Mouse (Mus musculus): Measurements from ENCODE around the gene Usp54. TPM values are rescaled to one million over a fixed set of nuclear protein-coding genes. Genes with fewer than 3 reads are reported as not detected.
A peak's percentile ranks its signal among the peaks of the same experiment; 100 is the strongest.

Gene Usp54
- total and polyA plus RNA-seq, 3 experiments, result 5.3 to 11.7 (median 5.4) TPM

- dilution Hi-C loops (cut with MboI; ENCODE audit: extremely low pct_ligation_motif_present, extremely low pct_unique_long_range_greater_than_20kb, low sequenced_read_pairs), result no loop called here
- Histone ChIP-seq H3K36me3 (replicated peaks in 1 of 2; ENCODE audit: control insufficient read depth in 1 of 2, insufficient read depth in 1 of 2, low read length in 1 of 2) (peaks cover 9 to 51% of the 10 kb centered on the region in 2 experiments), H3K27ac (ENCODE audit: insufficient read depth, low read depth) (no peak overlapping the region)
Measured at GRCm38 (mm10) chr14:20587458-20587857, 53.4 kb downstream of the Usp54 start.

GRCm38 (mm10) chr14:20578822-20579407, 61.9 kb downstream of the Usp54 start:
- no peak for DNase-seq (ENCODE audit: extremely low read depth)
- H3K4me2 ChIP-seq (ENCODE audit: insufficient read depth, low read depth, poor library complexity, severe bottlenecking), result no peak overlapping the region
- in situ Hi-C loops (cut with MboI; ENCODE audit: low pct_ligation_motif_present, low pct_unique_long_range_greater_than_20kb, low sequenced_read_pairs), result loop anchor here (5.0 kb wide), 1 partner anchor 78 kb away; the partner anchor contains the start of gene Myoz1

More at GRCm38 (mm10) chr14:20587458-20587857, 53.4 kb downstream of the Usp54 start:
- Histone ChIP-seq H3K9me3 (replicated peaks; ENCODE audit: low read length) (no peaks in the 10 kb centered on the region), H3K4me2 (ENCODE audit: insufficient read depth, low read depth, poor library complexity, severe bottlenecking) (no peak overlapping the region), H3K27me3 (replicated peaks) (no peaks in the 10 kb centered on the region), H3K9ac (ENCODE audit: insufficient read depth, low read depth) (no peak overlapping the region), H3K79me2 (replicated peaks; ENCODE audit: control insufficient read depth, extremely low read depth, insufficient read depth, poor library complexity, severe bottlenecking) (no peaks in the 10 kb centered on the region), H3K4me3 (replicated peaks in 1 of 3; ENCODE audit: low read depth in 2 of 3, low read length in 2 of 3, poor library complexity in 1 of 3) (no peak overlapping the region), H3K4me1 (ENCODE audit: control insufficient read depth in 1 of 2, insufficient read depth in 2 of 2) (no peaks in the 10 kb centered on the region)
- in situ Hi-C loops (cut with MboI; ENCODE audit: low pct_ligation_motif_present, low pct_unique_long_range_greater_than_20kb, low sequenced_read_pairs), result no loop called here
- DNase-seq (ENCODE audit: extremely low read depth), result no peak
- TF ChIP-seq TCF12 (IDR thresholded peaks at IDR 0.05; ENCODE audit: low read depth, low read length) (no peak), GABPA (IDR thresholded peaks at IDR 0.05; ENCODE audit: insufficient replicate concordance, low read depth, low read length) (no peak), MAZ (IDR thresholded peaks at IDR 0.05; ENCODE audit: low read depth, low read length) (no peak), BHLHE40 (IDR thresholded peaks at IDR 0.05; ENCODE audit: low read depth, low read length) (no peak), SMC3 (IDR thresholded peaks at IDR 0.05; ENCODE audit: low read depth, low read length) (no peak), USF2 (conservative IDR thresholded peaks at IDR 0.05; ENCODE audit: low read depth, low read length) (no peak), USF1 (IDR thresholded peaks at IDR 0.05; ENCODE audit: low read depth, low read length) (no peak), CTCF (conservative IDR thresholded peaks at IDR 0.05 in 1 of 2, IDR thresholded peaks at IDR 0.05 in 1 of 2; ENCODE audit: low read depth in 2 of 2, low read length in 2 of 2) (no peak), SIN3A (IDR thresholded peaks at IDR 0.05; ENCODE audit: low read length) (no peak), ZC3H11A (IDR thresholded peaks at IDR 0.05; ENCODE audit: low read depth, low read length) (no peak), HCFC1 (IDR thresholded peaks at IDR 0.05; ENCODE audit: low read depth, low read length) (no peak), POLR2AphosphoS2 (IDR thresholded peaks at IDR 0.05; ENCODE audit: low read depth, low read length) (no peak), MEF2A (IDR thresholded peaks at IDR 0.05; ENCODE audit: borderline replicate concordance, low read depth, low read length) (no peak)

More at GRCm38 (mm10) chr14:20578822-20579407, 61.9 kb downstream of the Usp54 start:
- H3K9ac ChIP-seq (ENCODE audit: insufficient read depth, low read depth), result no peak overlapping the region
- no peak overlapping the region for H3K27ac ChIP-seq (ENCODE audit: insufficient read depth, low read depth)
- no peak overlapping the region for H3K4me3 ChIP-seq (replicated peaks in 1 of 3; ENCODE audit: low read depth in 2 of 3, low read length in 2 of 3, poor library complexity in 1 of 3)
- H3K4me1 ChIP-seq (ENCODE audit: control insufficient read depth in 1 of 2, insufficient read depth in 2 of 2), result no peaks in the 10 kb centered on the region
- no peaks in the 10 kb centered on the region for H3K27me3 ChIP-seq (replicated peaks)
- no peaks in the 10 kb centered on the region for H3K9me3 ChIP-seq (replicated peaks; ENCODE audit: low read length)
- H3K79me2 ChIP-seq (replicated peaks; ENCODE audit: control insufficient read depth, extremely low read depth, insufficient read depth, poor library complexity, severe bottlenecking), result no peaks in the 10 kb centered on the region
- TF ChIP-seq MAZ (IDR thresholded peaks at IDR 0.05; ENCODE audit: low read depth, low read length) (no peak), CHD2 (IDR thresholded peaks at IDR 0.05; ENCODE audit: low read length) (no peak), ZNF384 (IDR thresholded peaks at IDR 0.05; ENCODE audit: low read depth, low read length) (no peak), UBTF (IDR thresholded peaks at IDR 0.05; ENCODE audit: low read depth, low read length) (no peak), RAD21 (IDR thresholded peaks at IDR 0.05; ENCODE audit: low read depth, low read length) (peak; percentile 37), JUND (conservative IDR thresholded peaks at IDR 0.05; ENCODE audit: low read depth, low read length) (no peak), MAFK (IDR thresholded peaks at IDR 0.05; ENCODE audit: insufficient replicate concordance, low read length) (peak; percentile 90), SMC3 (IDR thresholded peaks at IDR 0.05; ENCODE audit: low read depth, low read length) (0 out of 2 replicates have a peak, but pooled peaks have one; percentile 5), ZMIZ1 (IDR thresholded peaks at IDR 0.05; ENCODE audit: low read depth, low read length) (no peak), PAX5 (IDR thresholded peaks at IDR 0.05; ENCODE audit: low read length) (no peak), MYC (IDR thresholded peaks at IDR 0.05; ENCODE audit: low read depth, low read length) (no peak), POLR2A (IDR thresholded peaks at IDR 0.05; ENCODE audit: low read depth, low read length) (no peak), USF2 (conservative IDR thresholded peaks at IDR 0.05; ENCODE audit: low read depth, low read length) (no peak), BHLHE40 (IDR thresholded peaks at IDR 0.05; ENCODE audit: low read depth, low read length) (no peak), CTCF (conservative IDR thresholded peaks at IDR 0.05 in 1 of 2, IDR thresholded peaks at IDR 0.05 in 1 of 2; ENCODE audit: low read depth in 2 of 2, low read length in 2 of 2) (peak in 1 of 2 experiments; percentile 47; a peak in 2 of 4 replicates), MXI1 (IDR thresholded peaks at IDR 0.05; ENCODE audit: low read depth, low read length) (no peak)
- dilution Hi-C loops (cut with MboI; ENCODE audit: extremely low pct_ligation_motif_present, extremely low pct_unique_long_range_greater_than_20kb, low sequenced_read_pairs), result no loop called here
- H3K36me3 ChIP-seq (replicated peaks in 1 of 2; ENCODE audit: control insufficient read depth in 1 of 2, insufficient read depth in 1 of 2, low read length in 1 of 2), result peaks cover 23 to 59% of the 10 kb centered on the region in 2 experiments

Data from CH12.LX (cell line).